21 mouse cellular contexts compared by ENCODE assay signal in genomic region chr2:130589761-130590160, GRCm38 (mm10). TPM values are rescaled to one million over a fixed set of nuclear protein-coding genes. Genes with fewer than 3 reads are reported as not detected.
DNase-seq lines count a peak whose midpoint lies in the region; ATAC-seq and TF ChIP-seq lines count a peak whose summit lies in the region.
"Had no signal": no experiment of that assay in that cellular context is flagged by ENCODE, and none has a peak within 500 bp of the region (broad histone marks: within the 10 kb centered on the region; RNA-seq: fewer than 3 reads in every experiment).

No protein-coding gene starts in this region.

- H3K27me3 ChIP-seq in heart, embryonic 11.5 days (ENCODE audit: control insufficient read depth, insufficient read depth, low read length) = no peaks in the 10 kb centered on the region
- no peaks in the 10 kb centered on the region for H3K27me3 ChIP-seq in heart, embryonic 12.5 days (replicated peaks)
- H3K27me3 ChIP-seq: hindbrain, embryonic 13.5 days had no signal

- DNase-seq in heart, adult 11 months = peak; percentile 87
- DNase-seq in heart, postnatal 4 days = peak; percentile 29
- peak; percentile 52 for DNase-seq in lung, postnatal 10 days
- DNase-seq in lung, adult 2 months = no peak
- DNase-seq: adrenal gland, adult 8-10 months; adrenal gland, postnatal 36 days; cerebellum, adult 2 months; cerebellum, postnatal 10 days; gastrocnemius, postnatal 36 days; kidney, adult 11 months had no signal

- H3K9me3 ChIP-seq in heart, embryonic 11.5 days (replicated peaks; ENCODE audit: control insufficient read depth, low read length) = no peaks in the 10 kb centered on the region
- H3K9me3 ChIP-seq in heart, embryonic 12.5 days (replicated peaks) = no peaks in the 10 kb centered on the region
- H3K9me3 ChIP-seq: embryonic facial prominence, embryonic 10.5 days; hindbrain, embryonic 13.5 days had no signal

- H3K4me2 ChIP-seq in heart, embryonic 11.5 days = no peak overlapping the region
- H3K4me2 ChIP-seq in heart, embryonic 12.5 days = no peak overlapping the region
- H3K4me2 ChIP-seq: hindbrain, embryonic 13.5 days had no signal

- no peak overlapping the region for H3K9ac ChIP-seq in heart, embryonic 11.5 days (ENCODE audit: low read depth, low read length)
- no peak overlapping the region for H3K9ac ChIP-seq in heart, embryonic 12.5 days
- H3K9ac ChIP-seq: hindbrain, embryonic 13.5 days had no signal

- no peak overlapping the region for H3K4me3 ChIP-seq in heart, embryonic 11.5 days (ENCODE audit: low read depth, low read length)
- H3K4me3 ChIP-seq in heart, embryonic 12.5 days = no peak overlapping the region
- no peak overlapping the region for H3K4me3 ChIP-seq in lung, adult 2 months (replicated peaks; ENCODE audit: extremely low read depth, low read depth, low read length)
- H3K4me3 ChIP-seq: embryonic facial prominence, embryonic 10.5 days; hindbrain, embryonic 13.5 days had no signal

- WGBS in heart, embryonic 11.5 days (ENCODE audit: insufficient replicate concordance) = 94% methylated on average over 2 of the region's 2 CpGs
- 93% methylated on average over 2 of the region's 2 CpGs for WGBS in heart, embryonic 12.5 days
- WGBS in lung, adult 2 months = 79% methylated on average over 2 of the region's 2 CpGs

- no peak for TF ChIP-seq POLR2A in lung, adult 2 months (IDR thresholded peaks at IDR 0.05; ENCODE audit: borderline replicate concordance, extremely low read depth, low read depth, low read length)

- H3K36me3 ChIP-seq in heart, embryonic 11.5 days (ENCODE audit: control insufficient read depth, insufficient read depth, low read length) = peaks cover 2% of the 10 kb centered on the region; the same call in 1 of the 2 replicates
- peaks cover 24% of the 10 kb centered on the region for H3K36me3 ChIP-seq in heart, embryonic 12.5 days

- ATAC-seq in heart, embryonic 11.5 days (replicated peaks; ENCODE audit: insufficient number of reproducible peaks, low FRiP score, low TSS enrichment) = no peak
- ATAC-seq in heart, embryonic 12.5 days (ENCODE audit: insufficient number of reproducible peaks, low FRiP score) = no peak
- ATAC-seq: forebrain, embryonic 14.5 days; hindbrain, postnatal 0 days had no signal

- no peaks in the 10 kb centered on the region for H3K4me1 ChIP-seq in heart, embryonic 11.5 days (ENCODE audit: control insufficient read depth, insufficient read depth, low read length)
- H3K4me1 ChIP-seq in heart, embryonic 12.5 days (replicated peaks) = no peaks in the 10 kb centered on the region
- no peaks in the 10 kb centered on the region for H3K4me1 ChIP-seq in lung, adult 2 months (ENCODE audit: control insufficient read depth, insufficient read depth, low read length)
- H3K4me1 ChIP-seq: embryonic facial prominence, embryonic 10.5 days; hindbrain, embryonic 13.5 days had no signal

- H3K27ac ChIP-seq in heart, embryonic 11.5 days (ENCODE audit: low read depth, low read length) = no peak overlapping the region
- H3K27ac ChIP-seq in heart, embryonic 12.5 days (ENCODE audit: poor library complexity, severe bottlenecking) = no peak overlapping the region
- H3K27ac ChIP-seq: embryonic facial prominence, embryonic 10.5 days; hindbrain, embryonic 13.5 days; hindbrain, postnatal 0 days had no signal

- TF ChIP-seq CTCF in lung, adult 2 months (IDR thresholded peaks at IDR 0.05; ENCODE audit: insufficient read depth, low read length) = no peak

RNA-seq across cellular contexts. Expression of gene Avp, which starts 7.4 kb away (rescaled TPM):
- 1.1 and 1.3 TPM in 2 replicates for polyA plus RNA-seq in heart, embryonic 11.5 days (2014; fragmentation: Nextera tagmentation; extraction: Ambion mirVana)
- total RNA-seq in heart, postnatal 4 days (2021) = 1 to 10 TPM in 1 of 2 experiments, under 1 TPM in 1; 0.83 to 1.5 TPM
- 0.54 and 0.96 TPM in 2 replicates for polyA plus RNA-seq in heart, embryonic 12.5 days (2016; fragmentation: Nextera tagmentation; extraction: Ambion mirVana)
- 0.26 TPM in 1 of 2 replicates, not detected in the other for polyA plus RNA-seq in lung, adult 2 months (2012; rRNA removed)
- total RNA-seq: adrenal gland, adult 8-10 months; adrenal gland, postnatal 36 days; ES-E14; gastrocnemius, postnatal 36 days; hematopoietic stem cell, adult 5-6 weeks had no signal
- polyA plus RNA-seq: cerebellum, adult 2 months; embryonic facial prominence, embryonic 10.5 days; embryonic facial prominence, embryonic 14.5 days; heart, embryonic 16.5 days; hindbrain, embryonic 13.5 days; intestine, embryonic 14.5 days had no signal

RNA-seq across cellular contexts. Expression of gene Oxt, which starts 13.8 kb away (rescaled TPM):
- polyA plus RNA-seq in heart, embryonic 11.5 days (2014; fragmentation: Nextera tagmentation; extraction: Ambion mirVana) = not detected in 2 replicates
- not detected for total RNA-seq in heart, postnatal 4 days (2021)
- polyA plus RNA-seq in heart, embryonic 12.5 days (2016; fragmentation: Nextera tagmentation; extraction: Ambion mirVana) = not detected in 2 replicates
- 0.28 TPM in 1 of 2 replicates, not detected in the other for polyA plus RNA-seq in lung, adult 2 months (2012; rRNA removed)
- total RNA-seq: adrenal gland, adult 8-10 months; adrenal gland, postnatal 36 days; gastrocnemius, postnatal 36 days; hematopoietic stem cell, adult 5-6 weeks had no signal
- polyA plus RNA-seq: embryonic facial prominence, embryonic 10.5 days; embryonic facial prominence, embryonic 14.5 days; forebrain, embryonic 14.5 days; heart, embryonic 16.5 days; hindbrain, embryonic 13.5 days; hindbrain, postnatal 0 days; intestine, embryonic 14.5 days had no signal

RNA-seq across cellular contexts. Expression of gene Mrps26, which starts 26.2 kb away (rescaled TPM):
- polyA plus RNA-seq in heart, embryonic 11.5 days (2014; fragmentation: Nextera tagmentation; extraction: Ambion mirVana) = 78.4 and 79.9 TPM in 2 replicates
- 10 to 100 TPM; 78.0 to 86.6 TPM for total RNA-seq in heart, postnatal 4 days (2021)
- polyA plus RNA-seq in heart, embryonic 12.5 days (2016; fragmentation: Nextera tagmentation; extraction: Ambion mirVana) = 66.9 and 67.2 TPM in 2 replicates
- 46.3 and 66.6 TPM in 2 replicates for polyA plus RNA-seq in lung, adult 2 months (2012; rRNA removed)

RNA-seq across cellular contexts. Expression of gene Fastkd5, which starts 40.1 kb away (rescaled TPM):
- polyA plus RNA-seq in heart, embryonic 11.5 days (2014; fragmentation: Nextera tagmentation; extraction: Ambion mirVana) = 18.8 and 19.7 TPM in 2 replicates
- total RNA-seq in heart, postnatal 4 days (2021) = 1 to 10 TPM; 8.1 to 9.2 TPM
- polyA plus RNA-seq in heart, embryonic 12.5 days (2016; fragmentation: Nextera tagmentation; extraction: Ambion mirVana) = 15.6 and 16.1 TPM in 2 replicates
- 1.1 and 2.1 TPM in 2 replicates for polyA plus RNA-seq in lung, adult 2 months (2012; rRNA removed)

RNA-seq across cellular contexts. Expression of gene Ubox5, which starts 40.1 kb away (rescaled TPM):
- 8.9 and 10.4 TPM in 2 replicates for polyA plus RNA-seq in heart, embryonic 11.5 days (2014; fragmentation: Nextera tagmentation; extraction: Ambion mirVana)
- 1 to 10 TPM; 5.5 TPM for total RNA-seq in heart, postnatal 4 days (2021)
- polyA plus RNA-seq in heart, embryonic 12.5 days (2016; fragmentation: Nextera tagmentation; extraction: Ambion mirVana) = 8.8 TPM in 2 replicates
- polyA plus RNA-seq in lung, adult 2 months (2012; rRNA removed) = 4.7 and 6.0 TPM in 2 replicates
